34 mouse cellular contexts compared by ENCODE assay signal in the genomic region with DNA sequence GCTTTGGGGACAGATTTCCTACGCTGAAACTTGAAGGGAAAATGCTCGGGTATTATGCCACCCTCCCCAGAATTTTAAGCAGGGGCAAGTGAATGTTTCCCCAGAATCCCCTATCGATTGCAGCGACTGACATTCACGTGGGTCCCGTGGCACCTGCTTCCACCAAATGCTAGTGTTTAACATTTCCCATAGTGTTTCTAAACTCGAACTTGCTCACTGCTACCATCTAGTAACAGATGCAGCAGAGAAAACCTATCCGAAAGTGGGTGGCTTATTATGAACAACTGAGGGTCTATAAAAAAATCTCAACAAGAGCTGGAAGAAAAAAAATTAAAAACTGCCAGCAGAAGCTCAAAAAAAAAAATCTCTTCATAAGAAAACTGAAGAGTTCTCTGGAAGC.
DNase-seq lines count a peak whose midpoint lies in the region; ATAC-seq lines count a peak whose summit lies in the region.
"Had no signal": no experiment of that assay in that cellular context is flagged by ENCODE, and none has a peak within 500 bp of the region (broad histone marks: within the 10 kb centered on the region; RNA-seq: fewer than 3 reads in every experiment).

No protein-coding gene starts in this region.

- H3K9ac ChIP-seq in hindbrain, embryonic 16.5 days (ENCODE audit: low read depth, low read length): no peak overlapping the region
- no peak overlapping the region for H3K9ac ChIP-seq in hindbrain, embryonic 14.5 days
- H3K9ac ChIP-seq: embryonic facial prominence, embryonic 12.5 days; forebrain, embryonic 15.5 days; heart, embryonic 15.5 days; kidney, embryonic 15.5 days; limb, embryonic 15.5 days; liver, embryonic 13.5 days; midbrain, embryonic 12.5 days; neural tube, embryonic 12.5 days; stomach, embryonic 15.5 days had no signal

- H3K27me3 ChIP-seq in hindbrain, embryonic 16.5 days (replicated peaks; ENCODE audit: control insufficient read depth, insufficient read depth, low read length): no peaks in the 10 kb centered on the region
- no peaks in the 10 kb centered on the region for H3K27me3 ChIP-seq in hindbrain, embryonic 14.5 days (ENCODE audit: control insufficient read depth, insufficient read depth, low read length)
- H3K27me3 ChIP-seq: embryonic facial prominence, embryonic 12.5 days; forebrain, embryonic 15.5 days; heart, embryonic 15.5 days; kidney, embryonic 15.5 days; limb, embryonic 15.5 days; liver, embryonic 13.5 days; megakaryocyte, embryonic 14.5 days; midbrain, embryonic 12.5 days; neural tube, embryonic 12.5 days; stomach, embryonic 15.5 days had no signal

- H3K4me1 ChIP-seq in hindbrain, embryonic 16.5 days (ENCODE audit: control insufficient read depth, insufficient read depth, low read depth, low read length): peaks cover 8% of the 10 kb centered on the region
- H3K4me1 ChIP-seq in hindbrain, embryonic 14.5 days (replicated peaks; ENCODE audit: control insufficient read depth, insufficient read depth, low read length): peaks cover 10% of the 10 kb centered on the region
- H3K4me1 ChIP-seq: embryonic facial prominence, embryonic 12.5 days; heart, embryonic 10.5 days; heart, embryonic 15.5 days; kidney, embryonic 15.5 days; limb, embryonic 10.5 days; limb, embryonic 15.5 days; liver, embryonic 13.5 days; megakaryocyte, embryonic 14.5 days; neural tube, embryonic 12.5 days; stomach, embryonic 15.5 days had no signal

- ATAC-seq in frontal cortex, adult (ENCODE audit: low TSS enrichment): peak; percentile 77
- no peak for ATAC-seq in hindbrain, embryonic 16.5 days
- no peak for ATAC-seq in hindbrain, embryonic 14.5 days (ENCODE audit: low FRiP score)
- ATAC-seq: forebrain, embryonic 15.5 days; inflammation-experienced regulatory T-cells, adult 6 months; lung, postnatal 0 days had no signal

- DNase-seq in frontal cortex, postnatal 25 days (ENCODE audit: low spot score in 2 of 2): no peak
- DNase-seq in right cerebral cortex, postnatal 10 days (ENCODE audit: low spot score in 2 of 2): peak; percentile 64 to 80
- DNase-seq in right cerebral cortex, adult 18-20 months: no peak
- peak; percentile 26 for DNase-seq in layer of hippocampus, adult 9-10 months (ENCODE audit: low spot score)
- DNase-seq in hindbrain, embryonic 14.5 days (ENCODE audit: low spot score): no peak
- DNase-seq: adrenal gland, adult 8-10 months; cerebellum, adult 11 months; cerebellum, adult 9-11 months; embryo, embryonic 11 days; gastrocnemius, postnatal 25 days; heart, adult 11 months; kidney, adult 11 months; kidney, postnatal 25 days; liver, embryonic 13.5 days; lung, adult 18-20 months; lung, postnatal 4 days; thymus, postnatal 14 days had no signal

- 81% methylated on average over 8 of the region's 8 CpGs for WGBS in hindbrain, embryonic 16.5 days
- WGBS in hindbrain, embryonic 14.5 days: 88% methylated on average over 8 of the region's 8 CpGs

- no peak overlapping the region for H3K4me3 ChIP-seq in hindbrain, embryonic 16.5 days (ENCODE audit: low read length)
- no peak overlapping the region for H3K4me3 ChIP-seq in hindbrain, embryonic 14.5 days (replicated peaks; ENCODE audit: low read length)
- H3K4me3 ChIP-seq: embryonic facial prominence, embryonic 12.5 days; forebrain, embryonic 15.5 days; heart, embryonic 10.5 days; heart, embryonic 15.5 days; kidney, embryonic 15.5 days; limb, embryonic 10.5 days; limb, embryonic 15.5 days; liver, embryonic 13.5 days; megakaryocyte, embryonic 14.5 days; midbrain, embryonic 12.5 days; myocyte; neural tube, embryonic 12.5 days; stomach, embryonic 15.5 days had no signal

- H3K36me3 ChIP-seq in hindbrain, embryonic 16.5 days (ENCODE audit: control insufficient read depth, insufficient read depth, low read length): no peaks in the 10 kb centered on the region
- no peaks in the 10 kb centered on the region for H3K36me3 ChIP-seq in hindbrain, embryonic 14.5 days (replicated peaks; ENCODE audit: control insufficient read depth, insufficient read depth)
- H3K36me3 ChIP-seq: embryonic facial prominence, embryonic 12.5 days; forebrain, embryonic 15.5 days; G1E; heart, embryonic 10.5 days; heart, embryonic 15.5 days; kidney, embryonic 15.5 days; limb, embryonic 10.5 days; limb, embryonic 15.5 days; liver, embryonic 13.5 days; midbrain, embryonic 12.5 days; neural tube, embryonic 12.5 days; stomach, embryonic 15.5 days had no signal

- H3K4me2 ChIP-seq in hindbrain, embryonic 16.5 days (ENCODE audit: low read length): no peak overlapping the region
- no peak overlapping the region for H3K4me2 ChIP-seq in hindbrain, embryonic 14.5 days (replicated peaks)
- H3K4me2 ChIP-seq: embryonic facial prominence, embryonic 12.5 days; forebrain, embryonic 15.5 days; heart, embryonic 15.5 days; kidney, embryonic 15.5 days; limb, embryonic 15.5 days; liver, embryonic 13.5 days; midbrain, embryonic 12.5 days; neural tube, embryonic 12.5 days; stomach, embryonic 15.5 days had no signal

- H3K27ac ChIP-seq in hindbrain, embryonic 16.5 days (ENCODE audit: low read depth, low read length): no peak overlapping the region
- H3K27ac ChIP-seq in hindbrain, embryonic 14.5 days: no peak overlapping the region
- H3K27ac ChIP-seq: embryonic facial prominence, embryonic 12.5 days; forebrain, embryonic 15.5 days; heart, embryonic 10.5 days; heart, embryonic 15.5 days; kidney, embryonic 15.5 days; limb, embryonic 10.5 days; limb, embryonic 15.5 days; liver, embryonic 13.5 days; midbrain, embryonic 12.5 days; neural tube, embryonic 12.5 days; stomach, embryonic 15.5 days had no signal

- no peaks in the 10 kb centered on the region for H3K9me3 ChIP-seq in hindbrain, embryonic 16.5 days (ENCODE audit: control insufficient read depth, low read length)
- no peaks in the 10 kb centered on the region for H3K9me3 ChIP-seq in hindbrain, embryonic 14.5 days (ENCODE audit: control insufficient read depth, low read length)
- H3K9me3 ChIP-seq: embryonic facial prominence, embryonic 12.5 days; forebrain, embryonic 15.5 days; heart, embryonic 10.5 days; heart, embryonic 15.5 days; kidney, embryonic 15.5 days; limb, embryonic 10.5 days; limb, embryonic 15.5 days; liver, embryonic 13.5 days; megakaryocyte, embryonic 14.5 days; midbrain, embryonic 12.5 days; neural tube, embryonic 12.5 days; stomach, embryonic 15.5 days had no signal

Comparison
In these comparisons a context has a peak if more than half of its experiments do, and no peak if none do; other contexts are left out.
1. DNase-seq: peak in right cerebral cortex, postnatal 10 days (2 of 2) and layer of hippocampus, adult 9-10 months (single experiment); none in frontal cortex, postnatal 25 days (0 of 2), right cerebral cortex, adult 18-20 months (single experiment) and hindbrain, embryonic 14.5 days (single experiment).